Mouse (Mus musculus) stomach, postnatal 0 days (tissue): ENCODE measurements around the gene Smurf2. TPM values are rescaled to one million over a fixed set of nuclear protein-coding genes. Genes with fewer than 3 reads are reported as not detected.

Experiments
- ATAC-seq: fragments of 200-750 bp; cut with Nextera tagmentation; 2 replicates; pipeline ENCODE4 v1.8.0; 2017; ENCODE audit not compliant: low FRiP score, low TSS enrichment
- DNase-seq: peaks from one replicate; pipeline ENCODE4 v3.0.0-alpha.2; 2016; ENCODE audit warnings: low spot score
- H3K27ac ChIP-seq: fragments of 300-500 bp; sonication (generic); replicated peaks from 2 replicates; pipeline ENCODE4 v1.5.1; 2014; ENCODE audit warnings: mild to moderate bottlenecking, control low read depth
- H3K27me3 ChIP-seq: fragments of 300-500 bp; sonication (generic); 2 replicates; pipeline ENCODE4 v1.6.1; 2014; ENCODE audit warnings: low read length; ENCODE audit not compliant: control insufficient read depth, insufficient read depth
- H3K36me3 ChIP-seq: fragments of 300-500 bp; sonication (generic); 2 replicates; pipeline ENCODE4 v1.6.1; 2014; ENCODE audit warnings: low read length, mixed read lengths; ENCODE audit not compliant: control insufficient read depth, insufficient read depth
- H3K4me1 ChIP-seq: fragments of 300-500 bp; sonication (generic); replicated peaks from 2 replicates; pipeline ENCODE4 v1.6.1; 2014; ENCODE audit warnings: antibody characterized with exemption; ENCODE audit not compliant: control insufficient read depth, insufficient read depth
- H3K4me2 ChIP-seq: fragments of 300-500 bp; sonication (generic); replicated peaks from 2 replicates; pipeline ENCODE4 v1.6.1; 2014; ENCODE audit warnings: low read depth, mild to moderate bottlenecking, control low read depth, moderate library complexity
- H3K4me3 ChIP-seq: fragments of 300-500 bp; sonication (generic); 2 replicates; pipeline ENCODE4 v1.5.1; 2014; ENCODE audit warnings: low read depth, low read length, control low read depth
- H3K9ac ChIP-seq: fragments of 300-500 bp; sonication (generic); 2 replicates; pipeline ENCODE4 v1.6.1; 2014; ENCODE audit warnings: mild to moderate bottlenecking, low read length, control low read depth, mixed read lengths
- H3K9me3 ChIP-seq: fragments of 300-500 bp; sonication (generic); 2 replicates; pipeline ENCODE4 v1.6.1; 2016; ENCODE audit warnings: low read length; ENCODE audit not compliant: control insufficient read depth
- CTCF ChIP-seq: IDR thresholded peaks from 2 replicates; pipeline ENCODE4 v1.5.1; 2016; ENCODE audit warnings: antibody characterized with exemption, low read depth, mild to moderate bottlenecking, moderate library complexity
- EP300 ChIP-seq: optimal IDR thresholded peaks from 2 replicates; pipeline ENCODE3; 2016; ENCODE audit warnings: antibody characterized with exemption
- WGBS: fragments of 180-500 bp; shearing (Covaris S2); extraction: QIAGEN DNeasy Blood & Tissue Kit; methylation state at CpG from one replicate; pipeline ENCODE4 v1.1.7; 2014; 5-methylcytosine and 5-hydroxymethylcytosine counted together
- polyA plus RNA-seq: library from polyadenylated mRNA; unstranded; fragments of >200 nt; fragmentation: Nextera tagmentation; extraction: Ambion mirVana; gene quantifications from 2 replicates; pipeline ENCODE4 v1.2.1, GENCODE M21; 2015

Gene Smurf2
- polyA plus RNA-seq, 1 experiment from 2014 or later, result 7.1 TPM

DNA sequence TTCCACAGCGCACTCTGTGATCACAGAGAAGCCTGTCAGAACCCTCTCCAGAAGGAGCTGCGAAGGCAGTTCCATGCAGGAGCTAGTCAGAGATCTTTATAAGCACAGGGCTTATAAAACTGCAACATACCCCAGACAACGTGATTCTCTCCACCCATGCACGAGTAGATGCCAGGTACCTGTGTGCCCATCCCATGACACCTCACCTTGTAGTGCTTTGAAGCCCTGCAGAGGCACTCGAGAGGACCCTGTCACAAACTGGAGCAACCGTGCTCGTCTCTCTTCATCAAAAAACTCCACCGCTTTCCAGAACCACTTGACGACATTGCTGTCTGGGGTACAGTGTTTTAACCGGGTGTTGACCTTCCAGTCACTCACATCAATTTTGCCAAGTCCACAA lies 96.1 kb downstream of the Smurf2 start:
- WGBS, result 85% methylated on average over 10 of the region's 10 CpGs

DNA sequence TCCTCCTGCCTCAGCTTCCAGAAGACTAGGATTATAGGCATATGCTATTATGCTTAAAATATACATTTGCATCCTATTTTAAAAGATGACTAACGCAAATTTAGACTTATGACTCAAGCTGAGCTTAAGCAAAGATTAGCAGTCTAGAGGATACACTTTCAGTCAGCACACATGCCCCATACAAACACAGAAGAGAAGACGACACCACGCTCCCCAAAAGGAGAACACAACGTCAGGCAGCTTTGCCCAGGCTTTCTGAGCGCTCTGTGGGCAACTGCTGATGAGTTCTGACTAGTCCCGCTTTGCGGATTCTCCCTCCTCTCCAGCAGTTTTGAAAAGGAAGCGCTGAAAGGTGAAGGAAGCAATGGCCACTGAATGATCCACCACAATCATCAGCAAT lies 96.8 kb downstream of the Smurf2 start:
- H3K4me3 ChIP-seq, result no peak overlapping the region
- no peaks in the 10 kb centered on the region for H3K4me1 ChIP-seq
- TF ChIP-seq EP300 (no peak), CTCF (no peak)
- DNase-seq (no peak), ATAC-seq (no peak)
- 89% methylated on average over 8 of the region's 8 CpGs for WGBS
- H3K9me3 ChIP-seq, result no peaks in the 10 kb centered on the region
- H3K27ac ChIP-seq, result no peak overlapping the region
- H3K27me3 ChIP-seq, result no peaks in the 10 kb centered on the region
- H3K4me2 ChIP-seq, result no peak overlapping the region
- H3K9ac ChIP-seq, result no peak overlapping the region
- peaks cover 13% of the 10 kb centered on the region for H3K36me3 ChIP-seq

More for the DNA sequence above, 96.1 kb downstream of the Smurf2 start:
- DNase-seq (no peak), ATAC-seq (no peak)
- H3K27ac ChIP-seq, result no peak overlapping the region
- H3K9me3 ChIP-seq, result no peaks in the 10 kb centered on the region
- H3K4me2 ChIP-seq, result no peak overlapping the region
- TF ChIP-seq EP300 (no peak), CTCF (no peak)
- peaks cover 13% of the 10 kb centered on the region for H3K36me3 ChIP-seq
- H3K27me3 ChIP-seq, result no peaks in the 10 kb centered on the region
- H3K4me3 ChIP-seq, result no peak overlapping the region
- H3K4me1 ChIP-seq, result no peaks in the 10 kb centered on the region
- H3K9ac ChIP-seq, result no peak overlapping the region

- H3K27ac ChIP-seq, result no peak overlapping the region
- no peak overlapping the region for H3K4me3 ChIP-seq
- no peak overlapping the region for H3K9ac ChIP-seq
- ATAC-seq, result no peak
- H3K9me3 ChIP-seq, result no peaks in the 10 kb centered on the region
- 80% methylated on average over 5 of the region's 5 CpGs for WGBS
- no peaks in the 10 kb centered on the region for H3K27me3 ChIP-seq
- H3K4me1 ChIP-seq, result no peaks in the 10 kb centered on the region
- H3K4me2 ChIP-seq, result no peak overlapping the region
- H3K36me3 ChIP-seq, result peaks cover 13% of the 10 kb centered on the region
- TF ChIP-seq EP300, result no peak
- no peak for TF ChIP-seq CTCF
- DNase-seq, result no peak
Measured at GRCm38 (mm10) chr11:106822911-106823310, 97.6 kb downstream of the Smurf2 start.

DNA sequence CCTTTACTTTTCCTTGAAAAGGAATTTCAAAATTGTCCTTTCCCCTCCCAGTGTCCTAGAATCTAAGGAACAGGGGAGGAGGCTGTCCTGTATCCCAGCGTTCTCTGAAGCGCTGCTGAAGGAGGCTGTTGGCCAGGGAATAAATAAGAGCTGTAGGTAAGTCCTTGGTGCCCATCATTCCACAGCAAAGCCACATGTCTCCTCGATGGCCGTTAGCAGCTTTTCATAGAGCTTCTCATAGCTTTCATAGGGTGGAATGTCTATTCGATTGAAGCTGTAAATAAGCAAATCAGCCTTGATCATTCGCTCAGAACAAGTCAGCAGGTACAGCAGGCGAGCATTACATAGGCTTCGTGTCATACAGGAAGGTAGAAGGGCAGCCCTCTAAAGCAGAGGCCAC lies 98.0 kb downstream of the Smurf2 start:
- H3K4me3 ChIP-seq, result no peak overlapping the region
- 93% methylated on average over 8 of the region's 8 CpGs for WGBS
- H3K27me3 ChIP-seq, result no peaks in the 10 kb centered on the region
- TF ChIP-seq CTCF (no peak), EP300 (no peak)
- H3K9me3 ChIP-seq, result no peaks in the 10 kb centered on the region
- no peaks in the 10 kb centered on the region for H3K4me1 ChIP-seq
- DNase-seq (no peak), ATAC-seq (no peak)
- H3K27ac ChIP-seq, result no peak overlapping the region
- H3K9ac ChIP-seq, result no peak overlapping the region
- H3K36me3 ChIP-seq, result peaks cover 13% of the 10 kb centered on the region
- H3K4me2 ChIP-seq, result no peak overlapping the region

DNA sequence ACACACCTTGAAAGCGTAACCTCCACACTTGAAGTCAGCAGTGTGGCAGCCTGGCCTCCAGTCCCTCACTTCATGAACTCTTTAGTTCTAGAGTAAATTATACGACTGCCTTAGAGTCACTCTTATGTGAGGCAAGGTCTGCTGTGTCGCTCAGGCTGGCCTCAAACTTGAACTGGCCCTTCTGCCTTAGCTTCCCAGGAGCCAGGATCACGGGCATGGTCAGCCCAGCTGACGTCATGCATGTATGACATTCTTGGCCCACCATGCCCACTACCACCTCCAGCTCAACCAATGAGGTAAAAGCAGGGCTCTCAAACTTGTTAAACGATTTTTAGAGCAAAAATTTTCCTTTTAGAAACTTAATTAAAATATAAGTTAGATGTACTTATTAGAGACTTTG lies 99.1 kb downstream of the Smurf2 start:
- no peak overlapping the region for H3K9ac ChIP-seq
- no peak overlapping the region; the same call in 1 of the 2 replicates for H3K27ac ChIP-seq

GRCm38 (mm10) chr11:106820972-106821371 lies 99.5 kb downstream of the Smurf2 start:
- no peak overlapping the region for H3K9ac ChIP-seq
- H3K4me2 ChIP-seq, result no peak overlapping the region
- DNase-seq (no peak), ATAC-seq (no peak)
- TF ChIP-seq EP300, result no peak
- TF ChIP-seq CTCF, result no peak
- H3K36me3 ChIP-seq, result peaks cover 13% of the 10 kb centered on the region
- no peaks in the 10 kb centered on the region for H3K9me3 ChIP-seq
- H3K4me1 ChIP-seq, result no peaks in the 10 kb centered on the region
- H3K27me3 ChIP-seq, result no peaks in the 10 kb centered on the region
- no peak overlapping the region for H3K27ac ChIP-seq
- WGBS, result 28% methylated on average over 4 of the region's 4 CpGs
- no peak overlapping the region for H3K4me3 ChIP-seq

More for the DNA sequence above, 99.1 kb downstream of the Smurf2 start:
- Histone ChIP-seq H3K4me1 (no peaks in the 10 kb centered on the region), H3K27me3 (no peaks in the 10 kb centered on the region), H3K4me2 (no peak overlapping the region), H3K9me3 (no peaks in the 10 kb centered on the region), H3K4me3 (no peak overlapping the region), H3K36me3 (peaks cover 13% of the 10 kb centered on the region)
- WGBS, result 75% methylated on average over 6 of the region's 6 CpGs
- ATAC-seq, result no peak
- TF ChIP-seq EP300, result no peak
- no peak for TF ChIP-seq CTCF
- no peak for DNase-seq
